Mouse (Mus musculus) liver, embryonic 14.5 days (tissue): ENCODE measurements around the gene Sh2d4b. TPM values are rescaled to one million over a fixed set of nuclear protein-coding genes. Genes with fewer than 3 reads are reported as not detected.

Source experiments
- ATAC-seq: fragments of 200-750 bp; cut with Nextera tagmentation; 2 replicates; pipeline ENCODE4 v1.8.0; 2017; ENCODE audit warnings: moderate number of reproducible peaks, mild to moderate bottlenecking, moderate library complexity; ENCODE audit not compliant: insufficient read depth
- DNase-seq, 3 experiments: peaks; one replicate each; pipeline ENCODE4 v3.0.0-alpha.2; 2012 to 2013; ENCODE audit warnings: low read depth in 3 of 3, low spot score in 3 of 3
- H3K27ac ChIP-seq: fragments of 300-500 bp; sonication (generic); 2 replicates; pipeline ENCODE4 v1.5.1; 2014; ENCODE audit warnings: moderate library complexity, mild to moderate bottlenecking, control low read depth, inconsistent platforms
- H3K27me3 ChIP-seq: fragments of 300-500 bp; sonication (generic); 2 replicates; pipeline ENCODE4 v1.6.1; 2014; ENCODE audit warnings: mild to moderate bottlenecking, low read length, moderate library complexity; ENCODE audit not compliant: control insufficient read depth, insufficient read depth
- H3K36me3 ChIP-seq: fragments of 300-500 bp; sonication (generic); replicated peaks from 2 replicates; pipeline ENCODE4 v1.6.1; 2014; ENCODE audit warnings: low read depth; ENCODE audit not compliant: control insufficient read depth, insufficient read depth
- H3K4me1 ChIP-seq, 2 experiments: fragments of 200-500 bp in 1 of 2; fragments of 300-500 bp in 1 of 2; sonication (generic) in 1 of 2; replicated peaks; 2 replicates each; pipeline ENCODE4 v1.6.1; 2012 to 2014; ENCODE audit warnings: antibody characterized with exemption in 1 of 2, inconsistent platforms in 1 of 2, low read length in 1 of 2; ENCODE audit not compliant: control insufficient read depth in 2 of 2, insufficient read depth in 2 of 2
- H3K4me2 ChIP-seq: fragments of 300-500 bp; sonication (generic); 2 replicates; pipeline ENCODE4 v1.6.1; 2014; ENCODE audit warnings: low read depth, mild to moderate bottlenecking, control low read depth, moderate library complexity
- H3K4me3 ChIP-seq, 2 experiments: fragments of 200-500 bp in 1 of 2; fragments of 300-500 bp in 1 of 2; sonication (generic) in 1 of 2; 2 replicates each; pipeline ENCODE4 v1.5.1; 2012 to 2014; ENCODE audit warnings: low read depth in 2 of 2, low read length in 2 of 2, mild to moderate bottlenecking in 2 of 2, control low read depth in 1 of 2, inconsistent platforms in 1 of 2, moderate library complexity in 1 of 2; ENCODE audit not compliant: insufficient read depth in 1 of 2
- H3K9ac ChIP-seq: fragments of 300-500 bp; sonication (generic); replicated peaks from 2 replicates; pipeline ENCODE4 v1.6.1; 2014; ENCODE audit warnings: mild to moderate bottlenecking, control low read depth, moderate library complexity
- H3K9me3 ChIP-seq: fragments of 300-500 bp; sonication (generic); 2 replicates; pipeline ENCODE4 v1.6.1; 2016; ENCODE audit warnings: low read length, mixed read lengths; ENCODE audit not compliant: control insufficient read depth
- CTCF ChIP-seq: IDR thresholded peaks from 2 replicates; pipeline ENCODE4 v1.5.1; 2016; ENCODE audit warnings: antibody characterized with exemption, low read depth, control low read depth
- EP300 ChIP-seq: IDR thresholded peaks from 2 replicates; pipeline ENCODE4 v1.6.1; 2016; ENCODE audit warnings: antibody characterized with exemption, low read depth
- WGBS: fragments of 180-500 bp; shearing (Covaris S2); extraction: QIAGEN DNeasy Blood & Tissue Kit; methylation state at CpG from one replicate; pipeline ENCODE4 v1.1.7; 2014; ENCODE audit not compliant: insufficient replicate concordance; 5-methylcytosine and 5-hydroxymethylcytosine counted together
- polyA plus RNA-seq, 2 experiments: library from polyadenylated mRNA; depleted of rRNA in 1 of 2; stranded (reverse) in 1 of 2; unstranded in 1 of 2; fragments of >200 nt; fragmentation: Nextera tagmentation in 1 of 2; extraction: Ambion mirVana in 1 of 2; gene quantifications; 2 replicates each; pipeline versions ENCODE4 v1.2.1 to v1.2.3; 2012 to 2014

Gene Sh2d4b
- polyA plus RNA-seq, 2 experiments, result 0.08 to 0.23 TPM

GRCm38 (mm10) chr14:40893884-40894283 lies 818 bp upstream of the Sh2d4b start:
- H3K4me1 ChIP-seq, result peaks cover 0 to 12% of the 10 kb centered on the region in 2 experiments; a peak in 3 of 4 replicates
- no peaks in the 10 kb centered on the region for H3K9me3 ChIP-seq
- H3K27ac ChIP-seq, result no peak overlapping the region
- H3K4me2 ChIP-seq, result no peak overlapping the region
- WGBS, result 65% methylated on average over 8 of the region's 8 CpGs
- DNase-seq (no peak), ATAC-seq (no peak)
- no peaks in the 10 kb centered on the region for H3K27me3 ChIP-seq
- no peak for TF ChIP-seq CTCF
- no peak for TF ChIP-seq EP300
- no peak overlapping the region for H3K9ac ChIP-seq
- H3K4me3 ChIP-seq, result no peak overlapping the region
- no peaks in the 10 kb centered on the region for H3K36me3 ChIP-seq

GRCm38 (mm10) chr14:40892326-40892825 lies 690 bp downstream of the Sh2d4b start:
- WGBS, result 81% methylated on average over 7 of the region's 7 CpGs
- Histone ChIP-seq H3K36me3 (no peaks in the 10 kb centered on the region), H3K9ac (no peak overlapping the region), H3K9me3 (no peaks in the 10 kb centered on the region), H3K4me1 (peaks cover 3 to 12% of the 10 kb centered on the region in 2 experiments), H3K27ac (no peak overlapping the region), H3K27me3 (no peaks in the 10 kb centered on the region), H3K4me2 (no peak overlapping the region), H3K4me3 (no peak overlapping the region)
- ATAC-seq, result no peak
- DNase-seq, result no peak
- TF ChIP-seq CTCF, result no peak
- no peak for TF ChIP-seq EP300

GRCm38 (mm10) chr14:40891506-40891905 lies 1.6 kb downstream of the Sh2d4b start:
- H3K36me3 ChIP-seq, result no peaks in the 10 kb centered on the region

GRCm38 (mm10) chr14:40889704-40890103 lies 3.4 kb downstream of the Sh2d4b start:
- TF ChIP-seq CTCF (no peak), EP300 (no peak)
- Histone ChIP-seq H3K9ac (no peak overlapping the region), H3K4me1 (peaks cover 9 to 24% of the 10 kb centered on the region in 2 experiments), H3K9me3 (no peaks in the 10 kb centered on the region), H3K27ac (no peak overlapping the region), H3K4me3 (no peak overlapping the region), H3K27me3 (no peaks in the 10 kb centered on the region), H3K36me3 (no peaks in the 10 kb centered on the region), H3K4me2 (no peak overlapping the region)
- 67% methylated on average over 4 of the region's 4 CpGs for WGBS
- ATAC-seq (no peak), DNase-seq (no peak)

More at GRCm38 (mm10) chr14:40891506-40891905, 1.6 kb downstream of the Sh2d4b start:
- Histone ChIP-seq H3K27me3 (no peaks in the 10 kb centered on the region), H3K9ac (no peak overlapping the region), H3K4me1 (peaks cover 9 to 13% of the 10 kb centered on the region in 2 experiments), H3K27ac (no peak overlapping the region), H3K4me2 (no peak overlapping the region), H3K9me3 (no peaks in the 10 kb centered on the region), H3K4me3 (no peak overlapping the region)
- WGBS, result 80% methylated on average over 4 of the region's 4 CpGs
- TF ChIP-seq CTCF (no peak), EP300 (no peak)
- DNase-seq, result no peak
- ATAC-seq, result no peak

GRCm38 (mm10) chr14:40889181-40889580 lies 3.9 kb downstream of the Sh2d4b start:
- no peaks in the 10 kb centered on the region for H3K9me3 ChIP-seq
- H3K4me3 ChIP-seq, result no peak overlapping the region
- TF ChIP-seq CTCF, result no peak
- no peak for TF ChIP-seq EP300
- no peak for DNase-seq
- no peaks in the 10 kb centered on the region for H3K36me3 ChIP-seq
- no peak overlapping the region for H3K4me2 ChIP-seq
- no peak for ATAC-seq
- no peak overlapping the region for H3K9ac ChIP-seq
- 63% methylated on average over 2 of the region's 2 CpGs for WGBS
- H3K27ac ChIP-seq, result no peak overlapping the region
- H3K4me1 ChIP-seq, result peaks cover 9 to 24% of the 10 kb centered on the region in 2 experiments
- H3K27me3 ChIP-seq, result no peaks in the 10 kb centered on the region
